Mouse (Mus musculus): Measurements from ENCODE around the gene Il17ra.

- TF ChIP-seq EP300 (optimal IDR thresholded peaks at IDR 0.05) (no peak), CTCF (IDR thresholded peaks at IDR 0.05; ENCODE audit: low read depth) (no peak)
Observed at GRCm38 (mm10) chr6:120471991-120472441, 9.0 kb downstream of the Il17ra start.
